Mouse (Mus musculus): Measurements from ENCODE around the gene Igsf9b.

Gene Igsf9b

GRCm38 (mm10) chr9:27298411-27299285 lies at the start of gene Igsf9b:
Igsf9b (plus strand) TSS chr9:27299204.
- peak; percentile 94 for DNase-seq (ENCODE audit: low read depth, low spot score)

GRCm38 (mm10) chr9:27252034-27252714 lies 46.8 kb upstream of the Igsf9b start:
- DNase-seq (ENCODE audit: low read depth, low spot score): no peak

GRCm38 (mm10) chr9:27256454-27256853 lies 42.5 kb upstream of the Igsf9b start:
- no peak for DNase-seq (ENCODE audit: low read depth, low spot score)

GRCm38 (mm10) chr9:27260378-27260947 lies 38.5 kb upstream of the Igsf9b start:
- no peak for DNase-seq (ENCODE audit: low read depth, low spot score)

GRCm38 (mm10) chr9:27261905-27262304 lies 37.1 kb upstream of the Igsf9b start:
- DNase-seq (ENCODE audit: low read depth, low spot score): no peak

- DNase-seq (ENCODE audit: low read depth, low spot score): no peak
Measured at GRCm38 (mm10) chr9:27265009-27265408, 34.0 kb upstream of the Igsf9b start.

- DNase-seq (ENCODE audit: low read depth, low spot score): no peak
Measured at GRCm38 (mm10) chr9:27267878-27268277, 31.1 kb upstream of the Igsf9b start.

GRCm38 (mm10) chr9:27268493-27268892 lies 30.5 kb upstream of the Igsf9b start:
- DNase-seq (ENCODE audit: low read depth, low spot score): no peak

GRCm38 (mm10) chr9:27269322-27269721 lies 29.7 kb upstream of the Igsf9b start:
- no peak for DNase-seq (ENCODE audit: low read depth, low spot score)

- no peak for DNase-seq (ENCODE audit: low read depth, low spot score)
Measured at GRCm38 (mm10) chr9:27269904-27270303, 29.1 kb upstream of the Igsf9b start.

GRCm38 (mm10) chr9:27271899-27272298 lies 27.1 kb upstream of the Igsf9b start:
- DNase-seq (ENCODE audit: low read depth, low spot score): no peak

- DNase-seq (ENCODE audit: low read depth, low spot score): no peak
Measured at GRCm38 (mm10) chr9:27272858-27273257, 26.1 kb upstream of the Igsf9b start.

GRCm38 (mm10) chr9:27276282-27276839 lies 22.6 kb upstream of the Igsf9b start:
- no peak for DNase-seq (ENCODE audit: low read depth, low spot score)

- no peak for DNase-seq (ENCODE audit: low read depth, low spot score)
Measured at GRCm38 (mm10) chr9:27277401-27278087, 21.5 kb upstream of the Igsf9b start.

- DNase-seq (ENCODE audit: low read depth, low spot score): peak; percentile 39
Measured at GRCm38 (mm10) chr9:27279041-27279440, 20.0 kb upstream of the Igsf9b start.

- no peak for DNase-seq (ENCODE audit: low read depth, low spot score)
Measured at GRCm38 (mm10) chr9:27280976-27281375, 18.0 kb upstream of the Igsf9b start.

GRCm38 (mm10) chr9:27285719-27286249 lies 13.2 kb upstream of the Igsf9b start:
- no peak for DNase-seq (ENCODE audit: low read depth, low spot score)

- DNase-seq (ENCODE audit: low read depth, low spot score): no peak
Measured at GRCm38 (mm10) chr9:27286296-27286695, 12.7 kb upstream of the Igsf9b start.

- no peak for DNase-seq (ENCODE audit: low read depth, low spot score)
Measured at GRCm38 (mm10) chr9:27286859-27287258, 12.1 kb upstream of the Igsf9b start.

GRCm38 (mm10) chr9:27287419-27287818 lies 11.6 kb upstream of the Igsf9b start:
- peak; percentile 69 for DNase-seq (ENCODE audit: low read depth, low spot score)

- DNase-seq (ENCODE audit: low read depth, low spot score): peak; percentile 69
Measured at GRCm38 (mm10) chr9:27288442-27288841, 10.6 kb upstream of the Igsf9b start.
